Mouse (Mus musculus) spleen, postnatal 14 days (tissue): ENCODE results near the gene Nms.

Source experiments
- DNase-seq, 2 experiments: peaks; one replicate each; pipeline ENCODE4 v3.0.0; 2021 to 2022; ENCODE audit warnings: low spot score in 2 of 2

Gene Nms

DNA sequence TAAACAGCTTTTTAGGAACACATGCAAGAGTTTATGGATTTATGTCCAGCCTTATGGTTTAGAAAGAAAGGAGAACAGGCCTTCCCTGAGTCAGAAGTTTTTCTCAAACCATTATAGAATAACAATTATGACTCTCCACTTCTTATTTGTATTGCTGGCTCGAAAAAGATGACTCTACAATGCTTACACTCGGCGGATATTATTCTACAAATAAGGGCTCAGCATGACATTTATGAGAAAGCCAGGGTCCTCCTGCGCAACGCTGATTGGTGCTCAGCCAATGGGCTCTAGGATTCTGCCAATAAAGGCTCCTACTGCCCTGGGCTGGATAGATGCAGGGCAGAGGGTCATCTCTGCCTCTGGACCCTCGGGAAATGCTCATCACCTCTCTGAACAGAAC, at the start of gene Nms:
Gene Nms (plus strand): TSS at position 301 of the 400 bp plus-strand sequence.
- no peak for DNase-seq

DNA sequence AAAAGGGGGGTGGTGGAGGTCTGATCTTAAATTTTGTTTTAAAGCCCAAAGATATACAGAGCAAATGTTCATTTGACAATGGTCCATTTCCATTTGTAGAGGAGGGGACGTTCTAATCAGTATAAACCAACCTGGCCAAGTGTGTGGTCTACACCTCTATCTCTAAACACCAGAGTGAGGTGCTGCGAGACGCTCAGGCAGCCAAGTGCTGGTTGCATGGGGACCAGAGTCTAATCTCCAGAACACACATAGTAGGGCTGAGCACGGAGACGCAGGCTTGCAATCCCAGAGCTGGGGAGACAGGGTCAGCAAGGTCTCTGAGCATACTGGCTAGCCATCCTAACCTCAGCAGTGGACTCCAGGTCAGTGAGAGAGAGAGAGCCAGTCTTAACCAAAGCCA, 47.5 kb upstream of the Nms start:
- no peak for DNase-seq

DNA sequence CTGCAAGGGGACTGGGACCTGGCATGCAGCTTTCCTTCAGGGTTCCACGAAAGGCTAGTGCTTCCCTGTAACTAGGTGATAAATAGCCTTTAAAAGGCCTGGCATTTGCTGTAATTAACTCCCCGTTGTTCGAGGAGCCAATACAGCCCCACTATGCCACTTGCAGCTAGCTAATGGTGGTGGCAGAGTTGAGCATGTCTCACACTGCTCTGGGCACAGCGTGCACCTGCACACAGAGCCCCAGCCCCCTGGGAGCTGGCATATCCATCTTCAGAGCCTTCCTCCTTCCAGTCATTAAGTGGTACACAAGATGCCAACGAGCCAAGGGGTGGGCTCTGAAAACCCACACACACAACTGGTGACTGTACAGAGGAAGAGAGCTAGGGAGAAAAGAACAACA, 45.9 kb upstream of the Nms start:
- DNase-seq, result no peak

DNA sequence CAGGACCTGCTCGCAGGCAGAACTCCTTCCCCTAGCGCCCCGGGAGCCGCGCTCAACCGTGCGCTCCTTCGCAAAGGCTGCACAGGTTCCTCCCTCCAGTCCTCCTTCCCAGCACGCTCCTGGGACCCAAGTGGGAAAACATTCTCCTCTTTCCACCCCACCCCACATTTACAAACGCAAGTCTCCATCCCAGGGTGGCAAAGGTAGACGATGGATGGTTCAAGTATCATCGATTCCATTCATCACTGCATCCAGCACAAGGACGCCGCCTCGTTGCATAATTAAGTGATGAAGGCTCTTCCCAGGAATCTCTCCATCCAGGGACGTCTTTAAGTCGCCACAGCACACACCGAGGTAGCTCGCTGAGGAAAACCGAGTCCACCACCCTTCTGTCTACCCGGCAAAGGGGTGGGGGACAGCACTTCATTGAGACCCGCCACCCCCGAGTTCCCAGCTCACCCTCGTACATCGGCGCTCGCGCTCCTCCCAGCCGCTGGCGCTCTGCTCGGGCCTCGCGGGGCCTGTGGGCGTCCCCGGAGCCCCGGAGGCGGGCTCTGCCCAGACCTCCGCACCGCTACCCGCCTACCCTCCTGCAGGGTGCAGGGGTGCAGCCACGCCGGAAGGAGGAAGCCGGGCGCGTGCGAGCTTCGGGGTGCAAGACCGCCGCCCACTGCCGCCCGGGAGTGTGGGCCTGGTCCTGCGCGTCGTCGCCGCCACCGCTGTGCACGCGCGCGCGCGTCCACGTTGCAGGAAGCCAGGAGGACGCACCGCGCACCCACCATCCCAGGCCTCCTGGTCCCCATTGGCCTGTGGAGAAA, 41.3 kb upstream of the Nms start, which contains the start of gene Chst10:
Gene Chst10 (minus strand): TSS at position 731 of the 818 bp plus-strand sequence.
- DNase-seq, result peak; percentile 58 to 67

DNA sequence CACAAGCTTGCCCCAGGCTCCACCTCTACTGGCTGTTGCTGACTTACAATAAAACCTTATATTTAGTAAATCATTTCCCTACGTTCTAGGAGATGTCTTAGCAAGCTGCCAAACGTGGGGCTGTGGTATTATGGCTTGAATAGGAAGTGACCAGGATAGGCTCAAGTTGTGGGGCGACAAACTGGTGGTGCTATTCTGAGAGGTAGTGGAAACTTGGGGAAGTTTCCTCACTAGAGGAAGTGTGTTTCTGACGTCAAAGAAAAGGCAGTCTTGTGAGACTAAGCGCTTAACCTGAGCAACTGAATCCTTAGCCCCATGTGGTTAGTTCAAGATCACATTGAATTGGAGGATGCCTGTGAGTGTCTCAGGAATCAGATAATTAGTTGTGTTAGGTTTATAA, 36.4 kb upstream of the Nms start:
- no peak for DNase-seq

DNA sequence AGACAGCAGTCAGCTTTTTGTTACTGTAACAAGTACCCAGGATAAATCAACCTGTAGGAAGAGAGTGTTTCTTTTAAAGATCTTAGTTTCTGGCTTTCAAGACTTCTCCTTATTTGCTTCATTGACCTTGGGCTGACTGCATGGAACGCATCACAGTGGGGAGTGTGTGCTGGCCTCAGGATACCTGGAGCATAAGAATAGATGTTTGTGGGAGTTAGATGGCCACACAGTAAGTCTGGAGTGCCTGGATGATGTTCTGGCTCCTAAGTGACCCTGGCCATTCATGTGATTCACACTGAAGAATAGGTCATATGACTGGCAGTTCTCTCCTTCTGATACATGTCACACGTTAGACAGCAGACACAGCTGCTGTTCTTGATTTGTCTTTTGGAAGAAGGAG, 35.0 kb upstream of the Nms start:
- DNase-seq, result no peak

DNA sequence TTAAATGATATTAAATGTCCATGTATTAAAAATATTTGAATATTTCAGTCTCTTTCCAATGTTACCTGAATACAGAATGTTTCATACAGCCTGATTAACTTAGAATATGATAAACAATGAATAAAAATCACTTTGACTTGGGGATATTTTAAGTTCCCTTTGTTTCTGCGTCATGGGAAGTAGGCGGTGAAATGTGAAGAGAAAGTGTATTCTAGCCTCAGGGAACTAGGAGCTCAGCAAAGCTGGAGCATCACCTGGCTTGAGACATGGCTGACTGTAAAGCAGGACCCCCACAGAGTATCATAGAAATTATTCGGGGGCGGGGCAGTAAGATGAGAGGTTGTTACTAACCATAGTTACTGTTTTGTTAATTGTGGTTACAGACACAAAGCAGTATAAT, 10.0 kb upstream of the Nms start:
- no peak for DNase-seq

DNA sequence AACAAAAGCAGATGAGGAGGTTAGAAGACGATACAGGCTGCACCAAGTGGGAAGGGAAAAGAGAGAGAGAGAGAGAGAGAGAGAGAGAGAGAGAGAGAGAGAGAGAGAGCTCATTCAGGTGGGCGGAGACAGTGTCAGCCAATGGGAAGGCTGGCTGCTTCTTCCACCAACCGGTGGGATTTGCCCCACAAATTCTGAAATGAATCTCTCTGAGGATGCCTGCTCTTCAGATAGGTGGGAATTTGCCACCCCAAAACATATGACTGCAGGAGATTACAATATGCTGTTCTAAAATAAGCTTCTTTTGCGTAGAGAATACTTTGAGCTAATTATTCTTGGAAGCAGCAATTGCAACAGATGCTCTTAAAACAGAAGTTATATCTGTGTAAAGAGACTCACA, 9.5 kb upstream of the Nms start:
- DNase-seq, result no peak

DNA sequence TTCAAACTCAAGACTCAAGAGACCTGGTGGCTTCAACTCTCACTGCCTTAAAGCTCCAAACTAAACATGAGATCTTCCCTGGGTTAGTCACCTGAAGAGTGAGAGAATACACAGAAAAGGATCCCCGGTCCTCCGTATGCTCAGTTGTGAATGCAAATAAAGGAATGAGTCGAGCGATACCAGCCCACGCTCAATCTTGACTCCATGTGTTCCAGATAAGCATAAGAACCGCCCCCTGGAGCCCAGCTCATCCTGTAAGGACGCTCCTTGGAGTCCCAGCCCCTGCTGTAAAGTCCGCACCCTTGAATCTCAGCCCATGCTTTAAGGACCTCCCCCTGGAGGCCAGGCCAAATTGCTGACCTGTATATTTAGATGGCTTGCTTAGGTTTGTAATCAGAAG, 8.2 kb upstream of the Nms start:
- no peak for DNase-seq

DNA sequence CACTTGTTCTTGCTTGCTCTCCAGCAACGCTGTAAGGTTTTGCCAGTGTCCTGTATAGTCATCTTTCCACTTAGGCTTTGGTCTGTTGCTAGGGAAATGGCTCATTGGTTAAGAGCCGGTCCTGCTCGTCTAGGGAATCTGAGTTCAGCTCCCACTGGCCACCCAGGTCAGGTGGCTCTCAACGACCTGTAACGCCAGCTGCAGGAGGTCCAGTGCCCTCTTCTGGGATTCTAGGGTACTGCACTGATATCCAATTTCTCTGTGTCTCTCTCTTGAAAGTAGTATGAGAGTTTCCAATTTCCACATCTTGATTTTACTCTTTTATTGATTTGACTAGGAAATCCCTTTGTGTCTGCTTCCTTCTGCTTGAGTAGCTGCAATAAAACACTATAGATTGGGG, 4.3 kb upstream of the Nms start:
- peak in 1 of 2 experiments; percentile 2 for DNase-seq

DNA sequence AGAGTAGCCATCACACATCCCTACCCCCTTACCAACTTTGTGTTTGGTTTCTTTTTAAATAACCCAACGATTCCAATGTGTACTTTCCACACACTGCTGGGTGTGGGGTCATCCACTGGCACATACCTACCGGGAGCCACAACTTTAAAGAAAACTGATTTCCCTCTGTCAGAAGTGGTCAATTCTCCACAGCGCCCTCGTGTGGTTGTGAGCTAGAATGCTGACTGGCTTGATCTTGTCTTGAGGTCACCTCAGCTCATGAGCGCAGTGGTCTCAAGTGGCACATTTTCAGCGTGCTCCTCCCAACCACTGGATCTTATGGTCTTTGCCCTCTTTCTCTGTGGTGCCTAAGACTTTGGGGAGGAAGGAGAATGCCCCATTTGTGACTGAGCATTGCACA, 2.2 kb upstream of the Nms start:
- DNase-seq, result peak in 1 of 2 experiments; percentile 31

DNA sequence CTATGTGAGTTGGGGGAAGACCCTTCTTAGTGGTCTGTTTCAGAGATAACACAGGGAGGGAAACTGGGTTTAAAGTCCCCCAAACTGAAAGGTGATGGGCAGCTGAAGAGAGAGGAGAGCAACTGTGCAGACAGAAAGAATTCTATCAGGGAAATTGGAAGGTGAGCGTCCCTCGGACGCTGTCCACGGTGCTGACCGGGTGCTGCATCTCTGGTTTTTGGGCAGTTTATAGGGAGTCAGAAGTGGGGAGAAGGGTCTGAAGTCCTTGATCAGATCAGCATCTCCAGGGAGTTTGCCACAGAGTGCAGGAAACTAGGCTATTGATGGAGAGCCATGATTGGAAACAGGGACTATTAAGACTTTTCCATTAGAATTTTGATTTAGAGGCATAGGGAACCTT, 659 bp downstream of the Nms start:
- no peak for DNase-seq

DNA sequence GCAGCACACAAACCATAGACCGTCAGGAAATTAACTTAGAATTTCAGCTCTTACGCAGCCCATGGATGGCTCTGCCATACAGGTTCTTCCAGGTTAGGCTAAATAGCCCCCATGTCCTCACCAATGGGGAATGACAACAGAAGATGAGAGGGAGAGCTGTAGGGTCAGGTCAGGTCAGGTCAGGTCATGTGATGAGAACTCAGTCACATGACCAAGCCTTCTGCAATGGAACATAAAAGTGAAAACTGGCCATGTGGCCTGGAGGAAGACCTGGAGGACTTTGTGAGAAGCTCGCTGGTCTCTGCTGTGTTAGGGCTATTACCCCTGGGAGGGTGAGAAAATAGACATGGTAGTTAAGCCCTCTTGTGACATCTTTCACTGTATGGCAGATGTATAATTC, 17.5 kb downstream of the Nms start:
- DNase-seq, result no peak

DNA sequence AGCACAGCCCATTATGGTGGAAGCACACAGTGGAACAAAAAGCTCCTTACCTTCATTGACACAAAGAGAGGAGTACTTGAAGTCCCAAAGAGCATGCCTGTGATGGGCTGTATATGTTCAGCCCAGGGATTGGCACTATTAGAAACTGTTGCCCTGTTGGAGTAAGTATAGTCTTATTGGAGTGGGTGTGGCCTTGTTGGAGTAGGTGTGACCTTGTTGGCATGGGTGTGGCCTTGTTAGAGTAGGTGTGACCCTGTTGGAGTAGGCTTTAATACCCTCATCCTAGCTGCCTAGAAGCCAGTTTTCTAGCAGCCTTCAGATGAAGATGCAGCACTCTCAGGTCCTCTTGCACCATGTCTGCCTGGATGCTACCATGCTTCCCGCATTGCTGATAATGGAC, 30.2 kb downstream of the Nms start:
- DNase-seq, result no peak

DNA sequence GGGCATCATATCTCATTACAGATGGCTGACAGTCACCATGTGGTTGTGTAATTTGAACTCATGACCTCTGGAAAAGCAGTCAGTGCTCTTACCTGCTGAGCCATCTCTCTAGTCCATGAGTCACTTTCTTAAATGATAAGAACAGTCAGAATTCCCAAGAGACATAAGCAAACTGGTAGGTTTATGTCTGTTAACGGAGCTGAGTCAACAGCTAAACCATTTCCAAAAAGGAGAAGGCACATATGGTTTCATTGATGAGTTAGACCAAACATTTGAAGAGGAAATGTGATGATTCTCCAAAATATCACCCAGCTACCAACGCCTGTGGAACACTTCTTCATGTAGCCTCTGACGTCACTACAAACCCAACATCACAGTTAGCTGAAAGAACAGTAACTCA, 32.8 kb downstream of the Nms start:
- DNase-seq, result no peak

DNA sequence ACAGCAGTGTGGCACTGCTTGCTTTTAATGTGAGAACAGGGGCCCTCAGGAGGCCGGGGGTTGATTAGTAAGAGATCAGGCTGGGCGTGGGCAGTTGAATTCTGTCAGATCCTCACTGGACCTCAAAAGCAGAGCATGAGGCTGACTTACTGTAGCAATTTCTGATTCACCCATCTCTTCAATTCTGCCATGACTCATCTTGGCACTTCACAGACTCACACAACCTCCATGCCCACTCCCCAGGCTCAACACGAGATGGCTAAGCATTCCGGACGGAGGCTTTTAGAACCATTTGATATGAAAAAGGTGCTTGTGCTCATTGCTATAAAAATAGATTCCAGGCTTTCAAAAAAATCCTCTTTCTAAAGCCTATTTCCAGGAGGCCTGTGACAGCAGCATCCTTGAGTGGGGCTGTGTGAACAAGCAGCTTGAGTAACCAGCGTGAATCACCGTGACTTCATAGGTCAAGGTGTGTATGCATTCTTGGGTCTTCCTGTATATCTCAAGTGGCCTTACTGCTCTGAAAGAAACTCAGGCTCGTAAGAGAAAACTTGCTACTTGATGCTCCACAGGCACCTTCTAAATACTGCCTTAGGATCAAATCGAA, 34.1 kb downstream of the Nms start:
- no peak for DNase-seq

DNA sequence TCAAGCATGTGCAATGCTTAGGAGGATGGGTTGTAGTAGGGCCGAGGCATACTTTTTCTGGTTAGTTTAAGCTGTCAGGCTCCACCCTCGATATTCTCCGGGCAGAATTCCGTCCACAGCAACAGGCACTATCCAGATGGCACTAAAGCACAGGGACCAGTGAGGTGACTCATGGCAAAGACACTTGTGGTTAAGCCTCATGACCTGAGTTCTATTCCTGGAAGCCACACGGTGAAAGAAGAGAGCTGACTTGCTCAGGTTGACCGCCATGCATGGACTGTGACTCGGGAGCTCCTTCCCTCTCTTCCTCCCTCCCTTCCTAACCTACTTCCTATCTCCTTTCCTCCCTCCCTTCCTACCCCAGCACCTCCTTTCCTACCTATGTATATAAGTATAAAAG, 41.0 kb downstream of the Nms start:
- DNase-seq, result no peak

DNA sequence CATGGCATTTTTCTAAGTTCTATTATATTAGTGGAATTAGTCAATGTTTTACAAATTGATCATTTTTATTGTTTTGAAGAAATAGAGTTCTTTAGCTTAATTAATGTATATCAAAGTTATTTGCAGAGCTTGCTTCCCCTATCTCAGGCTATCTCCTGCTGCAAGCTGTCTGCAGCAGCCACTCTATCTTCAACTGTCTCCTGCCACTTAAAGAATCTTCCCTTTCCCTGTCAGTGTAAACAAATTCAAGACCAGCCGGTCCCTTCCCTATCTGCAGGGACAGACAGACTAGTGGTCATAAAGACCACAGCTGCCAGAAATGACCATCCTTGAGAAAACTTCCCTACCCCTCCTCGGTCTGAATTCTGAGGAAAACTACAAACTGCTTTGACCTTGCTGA, 44.9 kb downstream of the Nms start:
- DNase-seq, result no peak

DNA sequence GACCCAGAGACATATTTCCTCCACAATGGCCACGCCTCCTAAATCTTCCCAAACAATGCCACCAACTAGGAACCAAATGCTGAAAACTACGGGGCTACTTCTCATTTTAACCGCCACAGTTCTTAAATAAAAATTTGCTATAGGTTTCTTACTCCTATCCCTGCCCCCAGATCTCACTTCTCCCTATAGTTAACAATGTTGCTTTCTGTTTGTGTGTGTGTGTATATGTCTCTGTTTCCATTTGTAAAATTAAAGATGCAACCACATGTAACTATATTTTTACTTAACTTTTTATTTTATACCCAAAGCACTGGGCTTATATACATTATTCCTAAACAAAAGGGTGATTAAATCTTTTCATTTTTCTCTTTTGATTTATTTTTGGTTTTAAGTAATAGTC, 46.4 kb downstream of the Nms start, which contains the start of gene Pdcl3:
Gene Pdcl3 (plus strand): TSS at position 301 of the 400 bp plus-strand sequence.
- DNase-seq, result no peak

DNA sequence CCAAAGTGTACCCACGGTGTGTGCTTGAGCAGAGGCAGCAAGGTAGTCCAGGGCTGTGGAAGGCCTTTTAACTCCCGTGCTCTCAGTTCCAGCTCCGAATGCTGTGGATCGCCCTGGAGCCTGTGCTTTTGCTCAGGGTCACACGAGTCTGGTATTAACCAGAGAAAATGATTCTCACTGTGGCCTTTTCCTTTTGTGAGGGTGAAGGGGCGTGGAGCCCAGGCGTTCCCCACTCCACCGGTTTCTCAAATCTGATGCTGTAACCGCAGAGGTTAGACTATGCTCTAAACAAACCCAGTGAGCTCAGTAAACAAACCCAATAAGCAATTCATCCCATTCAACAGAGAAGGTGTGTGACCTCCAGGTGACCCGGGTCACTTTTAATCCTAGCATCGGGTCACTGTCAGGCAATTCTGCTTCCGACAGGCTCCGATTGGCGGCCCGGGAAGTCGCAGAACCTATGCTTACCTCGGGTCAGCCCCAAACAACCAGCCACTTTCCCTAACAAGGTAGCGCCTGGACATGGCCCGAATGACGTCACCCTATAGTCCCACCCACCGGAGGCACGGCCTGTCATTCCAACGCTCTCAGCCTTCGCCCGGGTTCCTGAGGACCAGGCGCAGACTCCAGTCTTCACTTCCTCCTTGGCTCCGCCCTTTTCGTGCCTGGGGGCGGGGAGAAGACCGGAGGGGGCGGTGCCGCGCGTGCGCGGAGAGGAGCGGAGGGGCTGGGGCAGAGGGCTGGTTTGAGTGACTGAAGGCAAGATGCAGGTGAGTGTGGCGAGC, 48.3 kb downstream of the Nms start:
- peak; percentile 88 to 90 for DNase-seq

DNA sequence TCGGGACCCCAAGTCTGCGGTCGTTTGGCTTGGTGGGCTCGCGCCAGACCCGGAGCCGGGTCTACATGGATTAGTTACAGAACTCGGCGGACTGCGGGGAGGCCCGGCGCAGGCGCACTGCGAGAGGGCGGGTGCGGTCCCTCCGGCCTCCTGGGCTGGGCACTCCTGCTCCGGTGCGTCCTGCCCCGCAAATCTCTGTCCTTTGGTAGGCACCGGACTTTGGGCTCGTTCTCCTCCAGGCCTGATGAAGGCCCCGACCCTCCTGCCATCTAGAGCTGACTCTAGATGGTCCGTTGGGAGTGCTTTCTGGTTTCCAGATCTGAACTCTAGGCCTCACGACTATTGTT, 48.9 kb downstream of the Nms start:
- no peak for DNase-seq

DNA sequence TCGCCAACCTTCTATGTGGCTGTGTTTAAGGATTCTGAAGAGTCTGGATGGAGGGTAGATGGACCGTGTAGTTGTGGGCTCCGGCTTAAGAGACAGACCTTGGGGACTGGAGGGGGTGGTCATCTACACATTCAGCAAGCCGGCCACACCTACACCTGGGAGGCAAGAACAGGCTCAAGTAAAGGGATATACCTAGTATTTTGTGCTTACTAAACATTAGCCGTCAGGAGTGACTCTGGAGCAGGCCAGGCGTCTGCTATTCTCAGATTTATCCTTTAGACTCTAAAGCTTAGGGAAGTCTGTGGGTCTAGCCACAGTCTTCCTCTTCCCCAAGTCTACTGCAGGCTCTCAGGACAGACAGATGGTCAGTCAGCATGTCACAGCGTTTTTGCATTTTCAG, 49.4 kb downstream of the Nms start:
- no peak for DNase-seq

DNA sequence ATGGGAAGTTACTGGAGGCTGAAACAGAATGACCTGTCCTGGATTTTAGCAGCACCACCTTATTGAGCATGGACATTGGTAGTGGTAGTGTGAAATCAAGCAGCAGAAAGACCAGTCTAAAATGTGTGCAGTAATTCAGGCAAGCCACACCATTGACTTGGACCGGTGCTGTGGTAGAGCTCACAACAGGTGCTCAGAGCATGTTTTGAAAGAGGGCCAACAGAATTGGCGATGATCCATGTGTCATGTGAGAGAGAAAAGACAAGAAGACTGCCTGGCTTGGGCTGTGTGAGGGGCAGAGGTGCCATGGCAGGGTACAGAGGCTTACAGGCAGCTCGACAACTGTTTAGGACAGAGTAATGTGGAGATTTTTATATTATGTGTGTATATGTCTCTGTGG, 53.4 kb downstream of the Nms start:
- no peak for DNase-seq
